Mouse (Mus musculus) spleen, adult 12 weeks (tissue): ENCODE data around the gene Iglon5.

Experiments used
- DNase-seq: peaks from one replicate; pipeline ENCODE4 v3.0.0; 2022; ENCODE audit warnings: low spot score

Gene Iglon5

GRCm38 (mm10) chr7:43427406-43427805 is 62.5 kb downstream of the Iglon5 start, which contains the start of gene Lim2:
TSS of gene Lim2 (plus strand) at chr7:43427670.
- DNase-seq = no peak

- no peak for DNase-seq
Observed at GRCm38 (mm10) chr7:43423991-43424625, 65.8 kb downstream of the Iglon5 start.

GRCm38 (mm10) chr7:43422995-43423617 is 66.8 kb downstream of the Iglon5 start:
- peak; percentile 61 for DNase-seq
